Mouse (Mus musculus) neural tube, embryonic 15.5 days (tissue): Measurements from ENCODE around the gene Tdrd7. TPM values are rescaled to one million over a fixed set of nuclear protein-coding genes. Genes with fewer than 3 reads are reported as not detected.

Source experiments
- ATAC-seq: fragments of 200-750 bp; cut with Nextera tagmentation; 2 replicates; pipeline ENCODE4 v1.8.0; 2017; ENCODE audit warnings: mild to moderate bottlenecking, moderate TSS enrichment, moderate library complexity; ENCODE audit not compliant: low FRiP score
- H3K27ac ChIP-seq: fragments of 300-500 bp; sonication (generic); replicated peaks from 2 replicates; pipeline ENCODE4 v1.5.1; 2015; ENCODE audit warnings: mild to moderate bottlenecking, inconsistent platforms
- H3K27me3 ChIP-seq: fragments of 300-500 bp; sonication (generic); replicated peaks from 2 replicates; pipeline ENCODE4 v1.6.1; 2015; ENCODE audit warnings: inconsistent platforms
- H3K36me3 ChIP-seq: fragments of 300-500 bp; sonication (generic); 2 replicates; pipeline ENCODE4 v1.6.1; 2015; ENCODE audit warnings: inconsistent platforms
- H3K4me1 ChIP-seq: fragments of 300-500 bp; sonication (generic); 2 replicates; pipeline ENCODE4 v1.6.1; 2015; ENCODE audit warnings: inconsistent platforms
- H3K4me2 ChIP-seq: fragments of 300-500 bp; sonication (generic); 2 replicates; pipeline ENCODE4 v1.6.1; 2015; ENCODE audit warnings: inconsistent platforms, mild to moderate bottlenecking, moderate library complexity
- H3K4me3 ChIP-seq: fragments of 300-500 bp; sonication (generic); replicated peaks from 2 replicates; pipeline ENCODE4 v1.5.1; 2015; ENCODE audit warnings: mild to moderate bottlenecking, inconsistent platforms
- H3K9ac ChIP-seq: fragments of 300-500 bp; sonication (generic); replicated peaks from 2 replicates; pipeline ENCODE4 v1.6.1; 2015; ENCODE audit warnings: mild to moderate bottlenecking, inconsistent platforms
- H3K9me3 ChIP-seq: fragments of 300-500 bp; sonication (generic); replicated peaks from 2 replicates; pipeline ENCODE4 v1.6.1; 2016; ENCODE audit warnings: inconsistent platforms
- WGBS: fragments of 180-500 bp; shearing (Covaris S2); methylation state at CpG from one replicate; pipeline ENCODE4 v1.1.7; 2015; ENCODE audit warnings: mixed read lengths; 5-methylcytosine and 5-hydroxymethylcytosine counted together
- polyA plus RNA-seq: library from polyadenylated mRNA; unstranded; fragments of >200 nt; fragmentation: Nextera tagmentation; extraction: Ambion mirVana; gene quantifications from 2 replicates; pipeline ENCODE4 v1.2.1, GENCODE M21; 2015

Gene Tdrd7
- polyA plus RNA-seq, 1 experiment from 2014 or later: 25.0 TPM

DNA sequence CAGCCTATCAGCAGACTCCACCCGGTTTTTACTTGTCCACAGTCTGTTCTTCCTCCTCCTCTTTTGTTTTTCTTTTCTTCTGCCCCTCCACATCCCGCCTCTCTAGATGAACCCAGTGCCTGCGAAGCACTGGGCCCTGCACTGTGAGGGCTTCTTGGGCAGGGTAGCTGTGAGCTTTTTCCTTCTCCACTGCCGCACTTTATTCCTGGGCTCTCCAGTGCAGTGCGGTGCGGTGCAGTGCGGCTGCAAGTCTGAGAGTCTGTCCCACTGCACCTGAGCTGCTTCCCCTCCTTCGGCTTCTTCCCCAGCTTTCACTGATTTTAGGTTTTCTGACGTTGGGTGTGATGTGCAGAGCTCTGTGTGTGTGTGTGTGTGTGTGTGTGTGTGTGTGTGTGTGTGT lies 67.3 kb downstream of the Tdrd7 start:
- 71% methylated on average over 9 of the region's 9 CpGs for WGBS
- no peak overlapping the region for H3K4me3 ChIP-seq
- ATAC-seq: no peak

DNA sequence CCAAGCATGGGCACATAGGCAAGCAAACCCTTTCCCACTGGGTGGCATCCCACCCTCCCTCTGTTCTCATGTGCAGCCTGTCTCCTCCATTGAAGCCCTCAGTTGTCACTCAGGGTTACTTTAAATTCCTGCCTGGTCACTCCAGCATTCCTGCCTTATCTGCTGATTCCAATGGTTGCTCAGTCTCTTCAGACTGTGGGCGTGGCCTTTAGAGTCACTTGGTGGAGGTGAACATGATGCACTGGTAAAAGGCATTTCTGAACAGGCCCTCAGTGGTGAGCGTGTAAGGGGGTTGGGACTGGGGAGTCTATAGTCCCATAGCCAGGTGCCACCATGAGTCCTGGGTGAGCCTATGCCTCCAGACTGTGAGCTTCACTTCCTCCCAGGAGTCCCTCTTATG lies 68.1 kb downstream of the Tdrd7 start:
- Histone ChIP-seq H3K4me3 (no peak overlapping the region), H3K9me3 (no peaks in the 10 kb centered on the region), H3K27me3 (peaks cover 13% of the 10 kb centered on the region), H3K27ac (no peak overlapping the region), H3K4me1 (no peaks in the 10 kb centered on the region; the same call in 1 of the 2 replicates), H3K4me2 (no peak overlapping the region), H3K36me3 (no peaks in the 10 kb centered on the region), H3K9ac (no peak overlapping the region)
- WGBS: 87% methylated on average over 2 of the region's 2 CpGs
- no peak for ATAC-seq

More for the DNA sequence above, 67.3 kb downstream of the Tdrd7 start:
- Histone ChIP-seq H3K27me3 (peaks cover 6% of the 10 kb centered on the region), H3K27ac (no peak overlapping the region), H3K4me2 (no peak overlapping the region), H3K36me3 (no peaks in the 10 kb centered on the region), H3K4me1 (no peaks in the 10 kb centered on the region; the same call in 1 of the 2 replicates), H3K9me3 (no peaks in the 10 kb centered on the region), H3K9ac (no peak overlapping the region)

DNA sequence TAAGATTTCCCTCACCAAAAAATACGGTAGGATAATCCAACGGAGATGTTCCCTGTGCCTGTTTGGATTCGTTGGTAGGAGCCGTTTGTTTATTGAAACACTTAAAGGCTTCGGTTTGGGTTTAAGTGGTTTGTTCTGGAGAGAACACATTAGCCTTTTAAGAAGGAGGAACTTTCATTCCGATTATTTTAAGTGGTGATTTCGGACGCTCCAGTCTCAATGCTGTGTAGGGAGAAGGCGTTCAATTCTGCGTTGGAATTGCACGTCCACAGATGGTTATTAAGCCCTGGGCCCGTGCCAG lies 73.4 kb downstream of the Tdrd7 start:
- ATAC-seq: no peak
- H3K9ac ChIP-seq: 0 out of 2 replicates have a peak overlapping the region, but pooled peaks have one; percentile 60
- peaks cover 45% of the 10 kb centered on the region for H3K27me3 ChIP-seq
- no peak overlapping the region for H3K27ac ChIP-seq
- peaks cover 16% of the 10 kb centered on the region for H3K4me1 ChIP-seq
- no peaks in the 10 kb centered on the region for H3K36me3 ChIP-seq
- 12% methylated on average over 12 of the region's 12 CpGs for WGBS
- H3K4me3 ChIP-seq: peak overlapping the region; percentile 58
- no peaks in the 10 kb centered on the region for H3K9me3 ChIP-seq
- H3K4me2 ChIP-seq: peak overlapping the region; percentile 100

DNA sequence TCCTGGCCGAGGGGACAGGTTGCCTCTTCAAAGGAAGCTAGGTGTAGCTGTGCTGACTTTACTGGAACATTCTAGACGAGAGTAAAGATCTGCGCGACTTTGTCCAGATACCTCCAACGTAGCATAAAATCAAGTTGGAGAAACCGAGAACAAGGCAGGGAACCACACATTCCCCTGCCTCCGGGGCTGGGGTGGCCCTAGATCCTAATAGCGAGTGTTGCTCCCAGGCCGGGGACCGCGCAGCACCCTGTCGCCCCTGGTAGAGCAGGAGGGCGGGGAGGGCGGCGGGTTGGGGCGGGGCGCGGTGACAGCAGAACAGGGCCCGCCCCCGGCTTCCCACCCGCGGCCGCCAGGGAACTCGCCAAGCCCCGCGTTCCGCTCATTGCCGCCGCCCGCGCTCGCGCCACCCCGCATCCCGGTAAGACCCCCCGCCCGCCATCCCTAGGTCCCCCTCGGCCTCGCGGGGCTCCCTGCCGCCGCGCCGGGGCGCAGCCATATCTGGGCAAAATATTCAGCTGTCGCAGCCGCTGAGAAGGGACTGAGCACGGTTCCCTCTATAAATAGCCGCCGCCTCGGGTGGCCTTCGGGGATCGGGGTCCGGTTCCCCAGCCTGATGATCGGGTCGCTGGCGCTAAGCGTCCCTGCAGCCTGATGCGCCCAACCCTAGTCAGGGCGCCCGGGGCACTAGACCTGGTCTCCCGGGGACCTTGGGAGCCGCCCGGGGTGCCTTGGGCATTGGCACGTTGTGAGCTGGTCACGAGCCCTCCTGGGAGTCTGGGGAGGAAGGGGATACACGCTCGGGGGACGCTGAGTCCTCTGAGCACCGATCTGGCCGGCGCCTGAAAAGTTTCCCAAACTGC lies 74.0 kb downstream of the Tdrd7 start, which contains the start of gene Tmod1:
Gene Tmod1 (plus strand): TSS at position 44 of the 860 bp plus-strand sequence.
- H3K9ac ChIP-seq: peak within 1 kb of the TSS; percentile 60

DNA sequence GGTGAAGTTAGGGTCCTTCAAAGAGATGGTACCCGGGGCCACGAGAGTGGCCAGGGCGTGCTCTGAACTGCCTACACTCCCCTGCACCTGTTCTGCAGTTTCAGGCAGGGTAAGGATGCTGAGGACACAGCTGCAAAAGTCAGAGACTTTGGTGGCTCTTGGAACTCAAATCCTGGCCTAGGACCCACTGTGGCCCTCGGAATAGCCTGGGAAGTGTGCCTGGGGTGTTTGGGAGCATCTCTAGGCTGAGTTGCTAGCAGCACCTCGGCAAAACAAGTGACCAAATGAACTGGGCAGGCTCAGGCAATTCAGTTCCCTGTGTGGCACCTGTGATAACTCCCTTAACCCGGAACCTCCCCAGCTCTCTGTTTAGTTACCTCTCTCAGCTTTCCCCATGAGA lies 74.8 kb downstream of the Tdrd7 start:
- peak overlapping the region; percentile 58 for H3K4me3 ChIP-seq
- no peaks in the 10 kb centered on the region for H3K36me3 ChIP-seq
- H3K4me2 ChIP-seq: peak overlapping the region; percentile 100
- ATAC-seq: no peak
- no peak overlapping the region for H3K27ac ChIP-seq
- 15% methylated on average over 6 of the region's 6 CpGs for WGBS
- peaks cover 45% of the 10 kb centered on the region for H3K27me3 ChIP-seq
- peaks cover 16% of the 10 kb centered on the region for H3K4me1 ChIP-seq
- H3K9ac ChIP-seq: no peak overlapping the region
- no peaks in the 10 kb centered on the region for H3K9me3 ChIP-seq

More for the DNA sequence above, 74.0 kb downstream of the Tdrd7 start, which contains the start of gene Tmod1:
- H3K4me2 ChIP-seq: peak within 1 kb of the TSS; percentile 100
- peaks cover 45% of the 10 kb centered on the region for H3K27me3 ChIP-seq
- H3K36me3 ChIP-seq: no peaks in the 10 kb centered on the region
- no peaks in the 10 kb centered on the region for H3K9me3 ChIP-seq
- H3K4me1 ChIP-seq: peaks cover 16% of the 10 kb centered on the region
- no peak within 1 kb of the TSS for H3K27ac ChIP-seq
- peak within 1 kb of the TSS; percentile 58 for H3K4me3 ChIP-seq
- WGBS: under 1% methylated on average over 47 of the region's 72 CpGs
- ATAC-seq: peak; percentile 79

DNA sequence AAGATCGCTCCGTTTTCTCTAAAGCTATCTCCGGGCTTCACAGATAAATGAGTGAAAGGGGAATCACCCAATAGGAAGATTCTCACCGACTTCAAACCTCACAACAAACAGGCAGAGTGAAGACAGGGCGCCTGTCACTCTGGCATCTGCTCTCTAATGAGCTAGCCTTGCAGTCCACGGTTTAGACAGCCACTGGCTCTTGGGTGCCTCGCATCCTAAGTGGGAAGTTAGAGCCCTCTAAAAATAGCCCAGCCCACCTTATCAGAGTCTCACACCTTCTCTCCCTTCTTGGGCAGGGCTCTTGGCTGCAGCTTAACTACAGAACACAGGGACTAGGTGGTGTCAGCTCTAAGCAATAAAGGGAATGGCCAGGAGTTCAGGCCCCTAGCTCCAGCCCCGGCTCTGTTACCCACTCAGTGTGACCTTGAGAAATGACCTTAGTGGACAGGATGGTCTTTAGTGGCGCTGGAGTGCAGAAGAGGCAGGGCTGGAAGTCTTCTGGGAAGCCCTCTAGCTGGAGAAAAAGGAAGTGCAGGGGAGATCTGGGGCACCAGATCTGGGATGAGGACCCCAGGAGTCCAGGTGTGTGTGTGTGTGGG lies 75.6 kb downstream of the Tdrd7 start:
- H3K27ac ChIP-seq: no peak overlapping the region
- no peaks in the 10 kb centered on the region for H3K36me3 ChIP-seq
- ATAC-seq: no peak
- H3K4me1 ChIP-seq: peaks cover 16% of the 10 kb centered on the region
- H3K27me3 ChIP-seq: peaks cover 45% of the 10 kb centered on the region
- peak overlapping the region; percentile 100; the same call in 1 of the 2 replicates for H3K4me2 ChIP-seq
- H3K4me3 ChIP-seq: no peak overlapping the region
- no peak overlapping the region for H3K9ac ChIP-seq
- H3K9me3 ChIP-seq: no peaks in the 10 kb centered on the region
- 27% methylated on average over 9 of the region's 9 CpGs for WGBS

DNA sequence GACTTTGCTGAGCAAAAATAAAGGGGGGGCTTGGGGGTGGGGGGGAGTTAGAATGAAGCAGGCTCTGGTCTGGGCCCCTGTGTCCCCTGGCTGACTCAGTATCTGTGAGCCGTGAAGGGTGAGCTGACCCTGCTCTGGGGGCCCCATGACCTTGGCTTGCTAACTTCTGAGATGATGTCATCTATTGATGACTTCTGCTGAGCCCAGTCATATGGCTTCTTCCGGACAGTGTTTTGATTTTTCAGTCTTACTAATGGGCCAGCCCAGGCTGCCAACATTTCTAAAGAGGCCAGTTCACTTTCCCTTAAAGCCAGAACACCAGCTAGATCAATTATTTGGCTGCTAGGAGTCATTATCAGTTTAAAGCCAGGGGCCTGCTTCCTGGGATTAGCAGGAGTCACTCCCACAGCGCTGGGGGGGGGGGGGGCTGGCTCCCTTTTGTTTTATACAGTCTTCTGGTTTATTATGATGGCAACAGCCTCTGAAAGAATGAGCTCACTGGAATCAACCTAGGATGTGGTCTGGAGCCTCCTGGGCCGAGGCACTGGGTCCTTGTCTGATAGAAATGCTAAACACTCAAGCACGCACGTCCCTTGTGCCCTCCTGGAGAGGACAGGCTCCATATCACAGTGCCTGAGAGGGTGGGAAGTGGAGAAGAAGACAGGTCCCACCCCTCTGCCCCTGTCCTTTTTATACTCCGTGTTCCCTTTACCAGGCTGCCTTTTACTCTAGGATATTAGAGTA lies 76.8 kb downstream of the Tdrd7 start:
- peaks cover 44% of the 10 kb centered on the region for H3K27me3 ChIP-seq
- no peak overlapping the region for H3K4me3 ChIP-seq
- no peaks in the 10 kb centered on the region for H3K9me3 ChIP-seq
- no peak for ATAC-seq
- no peak overlapping the region for H3K9ac ChIP-seq
- H3K4me2 ChIP-seq: no peak overlapping the region
- 33% methylated on average over 7 of the region's 7 CpGs for WGBS
- H3K36me3 ChIP-seq: no peaks in the 10 kb centered on the region
- H3K27ac ChIP-seq: no peak overlapping the region
- peaks cover 16% of the 10 kb centered on the region for H3K4me1 ChIP-seq

DNA sequence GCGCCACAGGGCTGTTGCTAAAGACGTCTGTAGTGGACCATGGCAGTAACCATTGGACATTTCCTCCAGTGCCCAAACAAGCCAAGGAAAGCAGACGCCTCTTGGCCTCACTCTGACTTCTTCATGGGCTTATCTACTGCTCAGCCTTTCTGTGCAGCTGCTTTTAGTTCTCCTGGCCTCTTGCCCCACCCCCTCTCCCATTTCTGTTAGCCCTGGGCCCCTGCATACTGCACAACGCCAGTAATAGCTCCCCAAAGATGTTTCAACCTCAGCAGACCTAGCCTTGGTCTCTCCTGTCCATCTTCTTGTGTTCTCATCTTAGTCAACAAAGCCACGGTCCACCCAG lies 77.3 kb downstream of the Tdrd7 start:
- ATAC-seq: no peak
- H3K4me1 ChIP-seq: peaks cover 16% of the 10 kb centered on the region
- WGBS: 38% methylated on average over 5 of the region's 5 CpGs
- peaks cover 39% of the 10 kb centered on the region for H3K27me3 ChIP-seq
- H3K27ac ChIP-seq: no peak overlapping the region
- H3K9ac ChIP-seq: no peak overlapping the region
- no peaks in the 10 kb centered on the region for H3K9me3 ChIP-seq
- H3K4me2 ChIP-seq: no peak overlapping the region
- no peak overlapping the region for H3K4me3 ChIP-seq
- H3K36me3 ChIP-seq: no peaks in the 10 kb centered on the region

DNA sequence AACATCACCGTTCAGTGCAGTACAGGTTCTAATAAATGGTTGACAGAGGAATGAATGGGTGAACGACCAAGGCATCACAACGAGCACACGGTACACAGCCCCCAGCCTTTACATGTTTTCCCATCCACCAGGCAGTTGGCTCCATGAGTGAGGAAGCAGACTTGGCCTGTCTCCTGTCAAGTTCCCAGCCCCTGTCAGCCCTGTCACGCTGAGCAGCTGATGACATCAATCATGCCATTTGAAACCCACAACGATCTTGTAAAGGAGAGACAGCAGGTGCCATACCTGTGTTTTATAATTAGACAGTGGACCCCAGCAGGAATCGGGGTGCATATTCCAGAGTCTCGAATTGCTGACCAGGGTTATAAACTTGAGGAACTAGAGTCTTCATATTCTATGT lies 78.2 kb downstream of the Tdrd7 start:
- Histone ChIP-seq H3K4me2 (no peak overlapping the region), H3K36me3 (no peaks in the 10 kb centered on the region), H3K9ac (no peak overlapping the region), H3K27ac (no peak overlapping the region), H3K4me3 (no peak overlapping the region), H3K4me1 (peaks cover 16% of the 10 kb centered on the region), H3K9me3 (no peaks in the 10 kb centered on the region), H3K27me3 (peaks cover 31% of the 10 kb centered on the region)
- ATAC-seq: no peak
- 79% methylated on average over 8 of the region's 8 CpGs for WGBS

DNA sequence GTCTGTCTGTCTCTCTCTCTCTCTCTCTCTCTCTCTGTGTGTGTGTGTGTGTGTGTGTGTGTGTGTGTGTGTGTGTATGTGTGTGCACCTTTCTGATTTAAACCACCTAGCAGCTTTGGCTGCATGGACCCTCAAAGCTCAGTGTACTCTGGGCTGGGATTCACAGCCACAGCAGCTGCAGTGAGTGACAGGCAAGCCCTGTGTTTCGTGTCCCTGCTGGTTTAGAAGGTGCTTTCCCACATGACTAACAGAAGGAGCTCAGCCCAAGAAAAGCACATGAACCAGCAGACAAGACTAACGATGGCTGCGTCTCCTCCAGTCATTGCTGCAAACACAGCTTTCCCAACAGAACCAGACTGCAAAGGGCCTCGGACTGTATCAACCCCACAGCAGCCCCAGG lies 82.8 kb downstream of the Tdrd7 start:
- no peaks in the 10 kb centered on the region for H3K36me3 ChIP-seq

DNA sequence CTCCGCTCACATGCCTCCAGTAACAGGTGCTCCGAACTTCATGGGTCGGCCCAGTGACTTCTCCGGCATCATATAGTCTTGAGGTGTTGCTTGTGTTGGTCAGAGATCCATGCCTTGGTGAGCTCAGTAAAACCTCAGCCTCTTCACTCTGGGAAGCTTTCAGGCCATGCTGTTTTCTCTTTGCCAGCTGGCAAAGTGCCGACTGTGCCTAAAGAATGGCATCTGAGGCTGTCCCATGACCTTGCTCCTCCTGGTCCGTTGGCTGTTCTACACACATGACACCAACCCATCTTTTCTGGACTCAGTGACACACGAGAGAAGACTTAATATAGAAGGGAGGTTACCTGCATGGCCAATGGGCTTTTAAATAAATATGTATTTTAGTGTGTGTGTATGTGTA lies 83.3 kb downstream of the Tdrd7 start:
- Histone ChIP-seq H3K36me3 (no peaks in the 10 kb centered on the region), H3K27ac (no peak overlapping the region), H3K27me3 (no peaks in the 10 kb centered on the region), H3K4me2 (no peak overlapping the region), H3K4me1 (no peaks in the 10 kb centered on the region), H3K4me3 (no peak overlapping the region), H3K9me3 (no peaks in the 10 kb centered on the region), H3K9ac (no peak overlapping the region)
- ATAC-seq: no peak
- 89% methylated on average over 7 of the region's 7 CpGs for WGBS

More for the DNA sequence above, 82.8 kb downstream of the Tdrd7 start:
- no peaks in the 10 kb centered on the region for H3K4me1 ChIP-seq
- no peak for ATAC-seq
- no peaks in the 10 kb centered on the region for H3K27me3 ChIP-seq
- no peak overlapping the region for H3K9ac ChIP-seq
- no peak overlapping the region for H3K4me3 ChIP-seq
- WGBS: 72% methylated on average over 4 of the region's 4 CpGs
- no peak overlapping the region for H3K4me2 ChIP-seq
- no peak overlapping the region for H3K27ac ChIP-seq
- H3K9me3 ChIP-seq: no peaks in the 10 kb centered on the region
